Mouse (Mus musculus): ENCODE measurements around the gene Mertk. TPM values are rescaled to one million over a fixed set of nuclear protein-coding genes. Genes with fewer than 3 reads are reported as not detected.

The Mertk gene
- total RNA-seq, 2 experiments from 2014 or later = 20.8 to 33.7 TPM

DNA sequence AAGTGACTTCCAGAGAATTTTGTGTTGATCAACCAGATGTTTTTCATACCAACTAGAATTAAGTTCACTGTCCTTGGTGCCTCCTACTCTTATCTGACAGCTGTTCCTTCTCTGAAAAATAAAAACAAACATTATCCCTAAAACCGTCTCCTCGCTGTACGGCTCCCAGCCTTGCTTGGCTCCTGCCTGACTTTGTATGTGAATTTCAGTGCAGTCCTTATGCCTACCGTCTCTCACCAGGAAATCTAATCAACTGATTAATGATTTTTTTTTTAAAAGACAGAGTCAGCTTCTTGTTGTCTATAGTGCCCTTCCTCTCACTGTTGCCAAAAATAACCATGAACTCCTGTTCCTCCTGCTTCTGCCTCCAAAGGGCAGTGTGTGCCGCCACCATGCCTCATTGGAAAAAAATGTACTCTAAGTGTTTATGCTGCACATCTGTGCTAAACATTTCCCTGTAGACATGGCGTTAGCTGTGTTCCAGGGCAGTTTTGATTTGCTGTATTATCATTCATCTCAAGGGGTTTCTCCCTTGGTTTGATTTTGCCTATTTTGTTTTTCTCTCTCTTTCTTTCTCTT, 54.6 kb downstream of the Mertk start:
- intact Hi-C loops (cut with DNase I) = no loop called here
- no peak for DNase-seq (ENCODE audit: low spot score in 2 of 2)

GRCm38 (mm10) chr2:128755149-128755691, 56.5 kb downstream of the Mertk start:
- intact Hi-C loops (cut with DNase I) = no loop called here
- no peak for DNase-seq (ENCODE audit: low spot score in 2 of 2)

DNA sequence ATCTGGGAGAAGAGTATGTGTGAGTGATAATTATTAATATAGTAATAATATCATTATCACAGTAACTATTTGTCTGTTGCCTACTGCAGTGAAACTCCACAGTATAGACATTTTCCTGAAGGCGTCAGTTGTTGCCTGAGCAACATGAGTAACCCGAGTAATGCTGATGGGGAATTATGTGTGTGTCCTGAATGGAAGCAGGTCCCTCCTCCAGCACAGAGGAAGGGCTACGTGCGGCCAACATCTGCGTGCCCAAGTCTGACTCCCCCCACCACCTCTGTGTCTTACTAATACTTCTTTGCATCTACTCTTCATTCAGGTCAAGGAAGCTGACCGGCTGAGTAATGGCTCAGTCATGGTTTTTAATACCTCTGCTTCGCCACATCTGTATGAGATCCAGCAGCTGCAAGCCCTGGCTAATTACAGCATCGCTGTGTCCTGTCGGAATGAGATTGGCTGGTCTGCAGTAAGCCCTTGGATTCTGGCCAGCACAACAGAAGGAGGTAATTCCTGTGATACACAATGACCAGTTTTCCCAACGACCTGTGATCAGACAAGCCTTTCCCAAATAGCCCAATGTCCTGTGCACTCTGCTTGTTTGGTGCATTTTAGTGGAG, 60.1 kb downstream of the Mertk start:
- intact Hi-C loops (cut with DNase I) = no loop called here
- peak in 1 of 2 experiments; percentile 13 for DNase-seq (ENCODE audit: low spot score in 2 of 2)

GRCm38 (mm10) chr2:128762008-128762407, 63.3 kb downstream of the Mertk start:
- DNase-seq (ENCODE audit: low spot score in 2 of 2) = no peak
- intact Hi-C loops (cut with DNase I) = no loop called here

GRCm38 (mm10) chr2:128765787-128766186, 67.0 kb downstream of the Mertk start:
- DNase-seq (ENCODE audit: low spot score in 2 of 2) = no peak
- intact Hi-C loops (cut with DNase I) = no loop called here

- intact Hi-C loops (cut with DNase I) = no loop called here
- DNase-seq (ENCODE audit: low spot score in 2 of 2) = no peak
Measured at GRCm38 (mm10) chr2:128768545-128769247, 69.9 kb downstream of the Mertk start.

DNA sequence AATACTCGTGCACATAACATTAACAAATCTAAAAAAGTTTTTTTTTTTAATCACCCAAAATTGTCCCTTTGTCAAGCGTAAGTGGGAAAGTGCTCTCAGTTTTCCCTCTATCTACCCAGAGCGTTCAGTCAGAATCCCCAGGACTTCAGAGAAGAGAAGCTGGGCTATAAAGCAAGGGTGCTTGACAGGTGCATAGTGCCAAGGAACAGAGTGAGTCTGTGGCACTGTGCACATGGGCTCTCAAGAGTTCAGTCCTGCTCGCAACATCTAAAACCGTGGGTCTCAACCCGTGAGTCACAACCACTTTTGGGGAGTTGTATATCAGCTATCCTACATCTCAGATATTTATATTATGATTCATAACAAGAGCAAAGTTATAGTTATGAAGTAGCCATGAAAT, 71.8 kb downstream of the Mertk start:
- no peak for DNase-seq (ENCODE audit: low spot score in 2 of 2)
- intact Hi-C loops (cut with DNase I) = no loop called here

- intact Hi-C loops (cut with DNase I) = no loop called here
- peak; percentile 15 to 30 for DNase-seq (ENCODE audit: low spot score in 2 of 2)
Measured at GRCm38 (mm10) chr2:128771048-128771447, 72.3 kb downstream of the Mertk start.

GRCm38 (mm10) chr2:128771750-128772338, 73.1 kb downstream of the Mertk start:
- intact Hi-C loops (cut with DNase I) = no loop called here
- DNase-seq (ENCODE audit: low spot score in 2 of 2) = no peak

DNA sequence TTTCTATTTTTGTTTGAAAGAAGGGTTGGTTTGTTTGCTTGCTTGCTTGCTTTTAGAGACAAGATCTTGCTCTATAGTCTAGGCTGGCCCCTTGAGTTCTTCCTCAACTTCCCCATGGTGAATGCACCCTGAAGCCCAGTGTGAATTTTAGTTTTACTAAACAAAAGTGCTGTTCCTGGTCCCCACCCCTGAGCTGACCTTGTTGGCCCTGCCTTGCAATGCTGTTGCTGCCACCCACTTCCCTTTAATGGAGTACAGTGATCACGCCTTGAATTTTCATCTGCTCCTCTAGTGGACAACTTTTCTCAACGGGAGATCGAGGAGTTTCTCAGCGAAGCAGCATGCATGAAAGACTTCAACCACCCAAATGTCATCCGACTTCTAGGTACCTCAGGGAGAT, 83.5 kb downstream of the Mertk start:
- intact Hi-C loops (cut with DNase I) = no loop called here
- no peak for DNase-seq (ENCODE audit: low spot score in 2 of 2)

- intact Hi-C loops (cut with DNase I) = no loop called here
- no peak for DNase-seq (ENCODE audit: low spot score in 2 of 2)
Measured at GRCm38 (mm10) chr2:128783660-128784345, 85.0 kb downstream of the Mertk start.

DNA sequence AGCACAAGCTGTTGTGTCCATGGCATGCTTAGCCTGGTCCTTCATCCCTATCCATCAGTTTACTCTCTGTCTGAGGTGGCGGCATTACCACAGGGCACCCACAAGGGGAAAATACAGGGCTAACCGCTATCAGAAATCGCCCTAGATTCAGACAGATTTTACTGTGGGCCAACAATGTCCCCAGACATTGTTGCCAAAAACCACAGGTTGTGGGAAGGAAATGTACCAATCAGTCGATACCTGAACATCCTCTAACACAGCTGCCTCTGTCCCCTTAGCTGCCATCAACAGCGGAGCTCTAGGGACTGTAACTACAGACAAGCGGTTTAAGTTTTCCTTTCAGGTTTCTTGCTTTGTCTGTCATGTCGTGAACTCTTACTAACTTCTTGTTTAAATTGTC, 86.1 kb downstream of the Mertk start:
- no peak for DNase-seq (ENCODE audit: low spot score in 2 of 2)
- intact Hi-C loops (cut with DNase I) = no loop called here

GRCm38 (mm10) chr2:128786341-128786740, 87.6 kb downstream of the Mertk start:
- no peak for DNase-seq (ENCODE audit: low spot score in 2 of 2)
- intact Hi-C loops (cut with DNase I) = no loop called here

GRCm38 (mm10) chr2:128786795-128787194, 88.0 kb downstream of the Mertk start:
- intact Hi-C loops (cut with DNase I) = no loop called here
- DNase-seq (ENCODE audit: low spot score in 2 of 2) = no peak

- intact Hi-C loops (cut with DNase I) = no loop called here
- no peak for DNase-seq (ENCODE audit: low spot score in 2 of 2)
Measured at GRCm38 (mm10) chr2:128787805-128788204, 89.0 kb downstream of the Mertk start.

GRCm38 (mm10) chr2:128790875-128791614, 92.3 kb downstream of the Mertk start:
- DNase-seq (ENCODE audit: low spot score in 2 of 2) = no peak
- intact Hi-C loops (cut with DNase I) = no loop called here

GRCm38 (mm10) chr2:128793958-128794357, 95.2 kb downstream of the Mertk start:
- intact Hi-C loops (cut with DNase I) = no loop called here
- no peak for DNase-seq (ENCODE audit: low spot score in 2 of 2)

GRCm38 (mm10) chr2:128796463-128796862, 97.7 kb downstream of the Mertk start:
- intact Hi-C loops (cut with DNase I) = no loop called here
- peak in 1 of 2 experiments; percentile 17 for DNase-seq (ENCODE audit: low spot score in 2 of 2)

DNA sequence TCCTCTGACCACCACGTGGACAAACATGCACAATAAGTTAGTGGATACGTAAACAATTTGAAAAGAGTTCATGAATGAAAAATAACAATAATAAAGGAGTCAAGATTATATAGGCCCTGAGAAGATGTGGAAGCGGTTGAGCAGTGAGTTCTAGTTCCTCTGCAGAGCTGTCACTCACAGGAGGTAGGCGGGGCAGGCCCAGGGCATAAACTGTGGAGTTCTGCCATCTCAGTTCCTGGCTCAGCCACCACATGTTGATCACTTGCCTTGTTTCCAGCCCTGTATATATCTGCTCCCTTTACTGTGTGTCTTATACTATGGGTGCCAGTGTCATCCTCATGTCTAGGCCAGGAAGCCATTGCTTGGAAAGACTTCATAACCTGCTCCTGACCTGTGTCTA, 104.7 kb downstream of the Mertk start:
- no peak for DNase-seq (ENCODE audit: low spot score in 2 of 2)
- intact Hi-C loops (cut with DNase I) = no loop called here
